Mouse (Mus musculus) lung, postnatal 0 days (tissue): ENCODE results near the gene Mtx3.

ENCODE experiments used
- CTCF ChIP-seq: IDR thresholded peaks from 2 replicates; pipeline ENCODE4 v1.5.1; 2016; ENCODE audit warnings: antibody characterized with exemption, mild to moderate bottlenecking
- EP300 ChIP-seq: IDR thresholded peaks from 2 replicates; pipeline ENCODE4 v1.6.1; 2016; ENCODE audit warnings: antibody characterized with exemption, mild to moderate bottlenecking, control low read depth

- TF ChIP-seq CTCF (no peak), EP300 (no peak)
Observed at GRCm38 (mm10) chr13:92844586-92845221, at the start of gene Mtx3.
